Mouse (Mus musculus) liver, postnatal 0 days (tissue): ENCODE measurements around the gene Pramel6.

ENCODE experiments used
- CTCF ChIP-seq: sonication (generic); IDR thresholded peaks from 2 replicates; pipeline ENCODE4 v1.5.1; 2016; ENCODE audit warnings: antibody characterized with exemption, low read depth
- EP300 ChIP-seq: IDR thresholded peaks from 2 replicates; pipeline ENCODE4 v1.6.1; 2016; ENCODE audit warnings: antibody characterized with exemption, low read depth, mild to moderate bottlenecking

DNA sequence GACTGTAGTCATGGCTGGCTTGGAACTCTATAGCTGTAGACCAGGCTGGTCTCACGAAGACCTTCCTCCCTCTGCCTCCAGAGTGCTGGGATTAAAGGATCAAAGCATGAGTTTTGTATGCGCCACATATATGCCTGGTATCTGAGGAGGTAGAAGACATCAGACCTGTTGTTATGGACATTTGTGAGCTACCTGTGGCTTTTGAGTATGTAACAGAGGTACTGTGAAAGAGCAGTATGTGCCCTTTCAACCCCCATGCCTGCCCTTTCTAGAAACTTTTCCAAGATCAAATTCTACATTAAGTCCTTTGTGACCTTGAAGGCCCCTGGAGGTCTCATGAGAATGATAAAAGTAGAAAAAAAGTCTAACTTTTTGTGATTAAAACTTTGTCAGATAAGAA, 8.7 kb downstream of the Pramel6 start:
- TF ChIP-seq CTCF, result no peak
- no peak for TF ChIP-seq EP300
